In genomic region chr15:77801188-77801587, GRCm38 (mm10) we compare ENCODE assay signal across 8 mouse cellular contexts. TPM values are rescaled to one million over a fixed set of nuclear protein-coding genes. Genes with fewer than 3 reads are reported as not detected.
DNase-seq lines count a peak whose midpoint lies in the region; ATAC-seq and TF ChIP-seq lines count a peak whose summit lies in the region.

No protein-coding gene starts in this region.

- H3K36me3 ChIP-seq in heart, embryonic 14.5 days (ENCODE audit: control insufficient read depth, insufficient read depth, low read length) = peaks cover 79% of the 10 kb centered on the region
- H3K36me3 ChIP-seq in testis, adult 2 months (ENCODE audit: control insufficient read depth, insufficient read depth, low read length) = no peaks in the 10 kb centered on the region
- peaks cover 39% of the 10 kb centered on the region for H3K36me3 ChIP-seq in stomach, embryonic 15.5 days

- no peak for TF ChIP-seq CTCF in testis, adult 2 months (IDR thresholded peaks at IDR 0.05; ENCODE audit: control insufficient read depth, insufficient read depth, insufficient replicate concordance, low read depth, low read length)

- no peak for ATAC-seq in heart, embryonic 14.5 days (ENCODE audit: insufficient number of reproducible peaks, insufficient read depth, low FRiP score, low read depth)
- peak; percentile 7 for ATAC-seq in inflammation-experienced regulatory T-cells, adult 6 months
- no peak for ATAC-seq in stomach, embryonic 15.5 days (ENCODE audit: insufficient read depth, low FRiP score, low read depth)

- H3K27ac ChIP-seq in heart, embryonic 14.5 days (replicated peaks in 1 of 2; ENCODE audit: control insufficient read depth in 1 of 2, insufficient read depth in 1 of 2, low read depth in 2 of 2, low read length in 2 of 2) = peak overlapping the region; percentile 94 to 96
- H3K27ac ChIP-seq in testis, adult 2 months (ENCODE audit: control insufficient read depth, insufficient read depth, low read depth, low read length) = peak overlapping the region; percentile 58; the same call in 1 of the 2 replicates
- peak overlapping the region; percentile 94 for H3K27ac ChIP-seq in stomach, embryonic 15.5 days

- 6% methylated on average over 4 of the region's 4 CpGs for WGBS in heart, embryonic 14.5 days
- WGBS in stomach, embryonic 15.5 days = 53% methylated on average over 4 of the region's 4 CpGs

- TF ChIP-seq POLR2A in testis, adult 2 months (IDR thresholded peaks at IDR 0.05; ENCODE audit: control insufficient read depth, low read depth, low read length) = no peak

- H3K4me2 ChIP-seq in heart, embryonic 14.5 days (ENCODE audit: low read length) = peak overlapping the region; percentile 32
- H3K4me2 ChIP-seq in stomach, embryonic 15.5 days = no peak overlapping the region

- H3K4me3 ChIP-seq in heart, embryonic 14.5 days (ENCODE audit: control insufficient read depth in 1 of 2, insufficient read depth in 1 of 2, low read depth in 1 of 2, low read length in 2 of 2) = no peak overlapping the region
- no peak overlapping the region for H3K4me3 ChIP-seq in testis, adult 2 months (ENCODE audit: control insufficient read depth, low read depth, low read length)
- no peak overlapping the region for H3K4me3 ChIP-seq in stomach, embryonic 15.5 days (replicated peaks)

- peak overlapping the region; percentile 62 for H3K9ac ChIP-seq in heart, embryonic 14.5 days (ENCODE audit: low read length)
- no peak overlapping the region for H3K9ac ChIP-seq in stomach, embryonic 15.5 days

- no peaks in the 10 kb centered on the region for H3K9me3 ChIP-seq in heart, embryonic 14.5 days (ENCODE audit: control insufficient read depth, low read length)
- H3K9me3 ChIP-seq in stomach, embryonic 15.5 days = no peaks in the 10 kb centered on the region

- peaks cover 79 to 100% of the 10 kb centered on the region in 2 experiments for H3K4me1 ChIP-seq in heart, embryonic 14.5 days (ENCODE audit: control insufficient read depth in 2 of 2, insufficient read depth in 2 of 2, low read length in 2 of 2)
- H3K4me1 ChIP-seq in testis, adult 2 months (ENCODE audit: control insufficient read depth, insufficient read depth, low read length) = peaks cover 8% of the 10 kb centered on the region
- peaks cover 53% of the 10 kb centered on the region for H3K4me1 ChIP-seq in stomach, embryonic 15.5 days

- DNase-seq in heart, adult 9 months (ENCODE audit: low spot score in 2 of 2) = no peak
- no peak for DNase-seq in testis, postnatal 10 days (ENCODE audit: low spot score)
- DNase-seq in cerebellum, postnatal 25 days = no peak
- DNase-seq in gastrocnemius, adult 18-20 months (ENCODE audit: low spot score) = no peak

- H3K27me3 ChIP-seq in heart, embryonic 14.5 days (ENCODE audit: control insufficient read depth, insufficient read depth, low read length) = no peaks in the 10 kb centered on the region
- H3K27me3 ChIP-seq in testis, adult 2 months (ENCODE audit: control insufficient read depth, insufficient read depth, low read length) = no peaks in the 10 kb centered on the region
- H3K27me3 ChIP-seq in stomach, embryonic 15.5 days (replicated peaks) = no peaks in the 10 kb centered on the region

RNA-seq across cellular contexts. Expression of gene Myh9, which starts 40.8 kb away (rescaled TPM):
- 31.0 and 32.8 TPM in 2 replicates for polyA plus RNA-seq in heart, embryonic 14.5 days (2014; fragmentation: Nextera tagmentation; extraction: Ambion mirVana)
- polyA plus RNA-seq in testis, adult 2 months (2012; rRNA removed) = 4.5 and 4.6 TPM in 2 replicates
- polyA plus RNA-seq in inflammation-experienced regulatory T-cells, adult 6 months (2017; shearing (Covaris generic)) = 100 to 1,000 TPM; 218 to 293 (median 259) TPM
- 57.0 TPM in 2 replicates for polyA plus RNA-seq in stomach, embryonic 15.5 days (2015; fragmentation: Nextera tagmentation; extraction: Ambion mirVana)
- 10 to 100 TPM; 42.8 to 63.0 TPM for total RNA-seq in gastrocnemius, adult 18-20 months (2021)

RNA-seq across cellular contexts. Expression of gene Apol8, which starts 44.4 kb away (rescaled TPM):
- polyA plus RNA-seq in heart, embryonic 14.5 days (2014; fragmentation: Nextera tagmentation; extraction: Ambion mirVana) = not detected in 2 replicates
- polyA plus RNA-seq in testis, adult 2 months (2012; rRNA removed) = 0.17 TPM in 2 replicates
- polyA plus RNA-seq in inflammation-experienced regulatory T-cells, adult 6 months (2017; shearing (Covaris generic)) = 1 to 10 TPM in 1 of 3 experiments, not detected in 2; 1.2 TPM
- polyA plus RNA-seq in stomach, embryonic 15.5 days (2015; fragmentation: Nextera tagmentation; extraction: Ambion mirVana) = 0.75 and 1.7 TPM in 2 replicates
- total RNA-seq in gastrocnemius, adult 18-20 months (2021) = under 1 TPM; 0.07 to 0.73 TPM
